Mouse (Mus musculus) urinary bladder, postnatal 10 days (tissue): ENCODE measurements around the gene Ptgr2.
A peak's percentile ranks its signal among the peaks of the same experiment; 100 is the strongest.
"Not testable (repeated sequence)": the region's sequence is repeated elsewhere in the genome, so short reads cannot be mapped to it uniquely, and the experiment has no call there.

ENCODE experiments used
- DNase-seq: peaks from one replicate; pipeline ENCODE4 v3.0.0; 2022; ENCODE audit warnings: low spot score

Ptgr2 gene

DNA sequence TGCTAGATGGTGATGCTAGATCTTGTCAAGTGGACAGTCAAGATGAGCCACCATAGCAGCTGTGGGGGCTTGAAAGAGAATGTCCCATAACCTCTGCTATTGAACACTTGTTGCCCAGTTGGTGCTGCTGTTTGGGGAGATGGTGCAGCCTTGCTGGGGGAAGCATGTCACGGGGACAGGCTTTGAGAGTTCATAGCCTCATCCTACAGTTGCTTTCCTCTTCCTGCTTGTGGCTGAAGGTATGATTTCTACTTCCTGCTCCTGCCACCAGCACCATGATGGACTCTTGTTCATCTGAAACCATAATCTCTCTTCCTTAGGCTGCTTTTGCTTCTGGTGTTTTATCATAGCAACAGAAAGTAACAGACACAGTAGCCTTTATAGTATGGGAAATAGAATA lies 19.5 kb downstream of the Ptgr2 start:
- no peak for DNase-seq

DNA sequence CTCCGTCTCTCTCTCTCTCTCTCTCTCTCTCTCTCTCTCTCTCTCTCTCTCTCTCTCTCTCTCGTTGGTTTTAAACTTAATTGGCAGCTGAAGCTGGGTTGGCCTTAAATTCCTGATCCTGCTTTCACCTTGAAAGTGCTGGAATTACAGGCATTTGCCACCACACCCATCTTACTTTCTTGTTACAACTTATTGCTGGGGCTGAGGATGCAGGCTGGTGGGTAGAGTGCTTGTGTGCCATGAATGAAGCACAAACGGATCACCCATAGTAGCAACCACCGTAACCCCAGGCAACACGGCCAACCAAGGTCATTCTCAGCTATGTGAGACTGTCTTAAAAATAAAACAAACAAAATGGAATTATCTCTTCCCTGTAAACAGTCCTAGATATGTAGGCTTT lies 26.3 kb downstream of the Ptgr2 start:
- no peak for DNase-seq

DNA sequence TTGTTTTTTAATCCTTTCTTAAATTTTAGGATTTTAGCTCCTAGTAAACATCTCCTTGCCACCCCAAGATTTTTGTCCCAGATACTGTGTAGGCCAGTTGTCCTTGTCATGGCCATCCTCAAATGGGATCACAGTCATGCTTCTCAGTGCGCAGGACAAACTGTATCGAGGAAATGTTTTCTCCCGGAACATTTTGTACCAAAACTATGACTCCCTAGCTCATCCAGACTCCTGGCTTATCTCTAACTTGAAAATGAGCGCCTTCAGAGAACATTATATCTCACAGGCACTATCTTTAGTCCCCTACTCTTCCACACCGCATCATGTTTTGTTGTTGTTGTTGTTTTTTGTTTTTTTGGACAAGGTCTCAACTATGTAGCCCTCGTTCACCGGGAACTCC lies 31.0 kb downstream of the Ptgr2 start:
- DNase-seq = no peak

DNA sequence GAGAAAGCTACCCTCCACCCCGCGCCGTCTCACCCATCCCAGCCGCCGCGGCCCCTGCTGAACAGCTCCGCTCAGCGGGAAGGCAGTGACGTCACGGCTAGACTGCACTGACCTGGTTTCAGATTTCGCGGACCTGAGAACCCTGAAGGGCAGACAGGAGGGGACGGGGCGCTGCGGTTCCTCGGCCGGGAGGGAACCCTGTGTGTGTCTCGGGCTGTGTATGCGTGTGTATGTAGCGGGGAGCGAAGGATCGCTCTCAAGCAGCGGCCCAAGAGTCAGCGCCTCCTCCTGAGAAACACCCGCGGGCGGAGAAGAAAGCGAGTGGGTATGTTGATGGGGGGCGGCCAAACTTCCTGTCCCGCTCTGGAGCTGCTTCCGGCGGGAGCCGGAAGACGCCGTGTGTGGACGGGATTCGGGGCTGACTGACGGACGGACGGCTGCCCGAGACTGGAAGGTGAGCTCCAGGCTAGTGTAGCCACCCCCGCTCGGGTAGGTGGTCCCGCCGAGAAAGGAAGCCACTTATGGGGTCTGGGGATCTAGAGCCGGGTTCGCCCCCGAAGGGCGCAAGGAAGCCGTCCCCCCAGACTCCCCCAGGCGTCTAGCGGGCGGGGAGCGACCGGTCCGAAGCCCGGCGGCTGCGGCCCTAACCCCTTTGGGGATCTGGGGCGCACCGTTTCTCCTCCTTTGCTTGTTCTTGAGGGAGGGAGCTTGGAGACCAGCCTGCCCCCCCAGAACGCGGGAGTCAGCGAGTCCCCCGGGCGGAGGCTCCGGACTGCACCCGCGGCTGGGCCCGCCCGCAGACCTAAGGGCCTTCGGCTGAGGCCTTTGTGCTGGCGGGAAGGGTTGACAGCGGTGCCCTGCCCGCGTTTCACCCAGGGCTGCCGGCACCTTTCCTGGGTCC lies 31.9 kb downstream of the Ptgr2 start, which contains the start of gene Zfp410:
Gene Zfp410 (plus strand): TSS at position 132 of the 901 bp plus-strand sequence.
- peak; percentile 44 for DNase-seq

- no peak for DNase-seq
These were observed 42.1 kb downstream of the Ptgr2 start for GRCm38 (mm10) chr12:84327111-84327512.

DNA sequence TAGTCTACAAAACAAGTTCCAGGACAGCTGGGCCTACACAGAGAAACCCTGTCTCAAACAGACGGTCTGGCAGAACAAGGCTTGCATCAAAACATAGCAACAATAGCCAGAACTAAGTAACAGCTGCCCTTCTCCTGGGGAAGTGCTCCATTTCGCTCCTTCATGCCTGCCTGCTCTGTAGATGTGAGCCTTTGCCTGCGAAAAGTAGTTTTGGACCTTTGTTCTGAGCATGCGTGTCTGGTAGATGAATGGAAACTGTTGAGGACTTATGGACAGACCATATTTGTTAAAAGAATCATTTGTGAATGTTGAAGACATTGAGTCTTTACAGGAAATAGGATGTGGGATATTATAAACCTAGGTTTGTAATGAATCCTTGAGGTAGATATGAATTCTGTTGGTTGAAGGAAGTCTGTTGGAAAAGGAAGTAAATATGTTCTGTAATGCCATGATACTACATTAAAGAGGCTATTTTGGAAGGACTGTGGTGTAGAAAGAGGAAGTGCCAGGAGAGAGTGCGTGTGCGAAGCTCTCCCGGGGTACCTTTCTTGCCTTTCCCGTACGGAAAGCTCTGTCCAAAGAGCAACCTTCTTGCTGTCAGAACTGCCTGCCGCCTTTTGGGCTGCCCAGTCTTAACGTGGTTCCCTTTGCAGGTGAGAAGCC lies 52.1 kb downstream of the Ptgr2 start:
- DNase-seq = no peak

DNA sequence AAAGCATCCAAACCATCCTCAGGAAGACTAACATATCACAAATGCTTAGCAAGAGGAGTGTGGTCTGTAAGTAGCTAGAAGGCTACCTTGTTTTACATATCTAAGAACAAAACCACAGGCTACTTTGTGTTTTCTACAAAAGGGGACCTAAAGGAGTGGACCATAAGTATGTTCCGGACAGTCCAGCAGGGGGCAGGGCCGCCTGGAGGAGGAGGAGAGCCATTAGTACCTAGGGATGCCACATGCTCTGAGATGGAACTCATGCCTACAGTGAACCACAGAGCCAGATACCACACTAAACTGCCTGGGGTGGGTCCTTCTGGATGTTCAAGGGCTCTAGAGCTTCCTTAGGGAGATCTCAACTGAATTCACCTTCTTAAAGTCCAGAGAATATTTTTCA lies 62.2 kb downstream of the Ptgr2 start:
- DNase-seq = no peak

- DNase-seq = not testable (repeated sequence)
These were observed 73.7 kb downstream of the Ptgr2 start for GRCm38 (mm10) chr12:84358699-84359098.

DNA sequence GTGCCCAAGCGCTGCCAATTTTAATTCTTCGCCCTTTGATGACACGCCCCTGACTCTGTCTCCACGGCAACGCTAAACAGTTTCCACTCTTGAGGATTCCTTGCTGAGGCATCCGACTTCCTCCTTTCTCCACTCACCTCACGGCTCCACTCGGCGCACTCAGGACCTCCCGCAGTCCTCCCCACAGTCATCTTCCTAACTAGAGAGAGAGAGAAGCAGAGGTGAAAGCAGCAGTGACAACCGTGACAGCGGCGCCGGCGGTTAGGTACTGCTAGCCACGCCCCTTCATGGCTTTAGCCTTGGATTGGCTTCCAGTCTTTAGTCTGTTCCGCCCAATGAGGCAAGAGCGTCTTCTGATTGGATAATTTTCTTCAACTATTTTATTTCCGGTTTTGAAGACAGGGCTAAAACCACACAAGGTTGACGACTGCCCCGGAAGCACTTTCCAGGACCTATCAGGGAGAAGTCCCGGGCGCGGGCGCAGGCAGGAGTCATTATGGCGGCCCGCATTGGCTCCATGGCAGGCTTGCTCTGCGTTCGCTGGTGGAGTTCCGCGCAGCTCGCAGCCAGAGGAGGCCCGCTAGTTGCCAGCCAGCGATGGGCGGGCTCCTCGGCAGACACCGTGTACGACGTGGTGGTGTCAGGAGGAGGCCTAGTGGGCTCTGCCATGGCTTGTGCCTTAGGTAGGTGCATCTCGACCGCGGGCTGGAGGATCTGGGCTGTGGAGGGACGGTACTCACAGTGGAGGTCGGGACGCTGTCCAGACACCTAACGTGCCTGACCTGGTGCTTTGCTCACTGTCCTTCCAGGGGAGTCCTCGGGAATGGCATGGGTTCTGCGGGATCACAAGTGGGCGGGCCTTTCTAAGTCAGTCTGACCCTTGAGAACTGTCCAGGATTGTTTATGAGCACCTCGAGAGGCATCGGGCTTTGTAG lies 76.8 kb downstream of the Ptgr2 start, which contains the start of the genes Coq6 and Fam161b:
Gene Coq6 (plus strand): TSS at position 103 of the 935 bp plus-strand sequence.
Gene Fam161b (minus strand): TSS at position 279 of the 935 bp plus-strand sequence.
- peak; percentile 69 for DNase-seq

- no peak for DNase-seq
These were observed 77.8 kb downstream of the Ptgr2 start for GRCm38 (mm10) chr12:84362872-84363271.

DNA sequence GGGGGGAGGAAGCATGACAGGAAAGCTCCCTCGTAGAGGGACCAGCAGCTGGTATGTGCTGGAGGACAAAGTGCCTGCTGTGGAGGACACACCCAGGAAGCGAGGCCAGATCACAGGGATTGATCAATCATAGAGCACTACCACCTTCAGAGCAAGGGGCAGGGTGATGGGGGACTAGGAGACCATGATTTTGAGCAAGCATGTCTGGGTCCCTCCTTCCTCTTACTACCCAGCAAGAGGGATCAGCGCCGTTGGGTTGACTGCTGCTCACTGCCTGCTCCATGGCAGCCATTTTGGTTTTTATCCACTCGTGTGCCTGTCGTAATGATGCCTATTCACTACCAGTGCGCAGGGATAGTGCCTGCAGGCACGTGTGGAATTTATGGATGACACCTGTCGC lies 79.3 kb downstream of the Ptgr2 start:
- no peak for DNase-seq

DNA sequence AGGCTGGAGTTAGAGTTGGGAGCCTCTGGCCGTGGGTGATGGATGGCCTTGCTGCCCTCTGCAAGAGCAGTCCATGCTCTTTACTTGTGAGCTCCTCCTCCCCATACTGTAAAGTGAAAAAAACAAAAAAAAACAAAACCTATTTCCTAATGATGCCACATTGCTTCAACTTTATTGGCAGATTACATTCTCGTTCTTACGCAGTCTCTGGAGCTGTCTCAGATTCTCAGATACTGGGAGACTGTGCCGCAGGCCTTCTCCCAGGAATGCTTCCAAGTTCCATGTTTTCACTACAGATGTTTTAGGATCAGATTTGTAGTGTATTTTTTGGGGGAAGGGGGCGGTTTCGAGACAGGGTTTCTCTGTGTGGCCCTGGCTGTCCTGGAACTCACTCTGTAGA lies 80.1 kb downstream of the Ptgr2 start:
- DNase-seq = no peak
